Mouse (Mus musculus): ENCODE data around the gene Rbbp5.

DNA sequence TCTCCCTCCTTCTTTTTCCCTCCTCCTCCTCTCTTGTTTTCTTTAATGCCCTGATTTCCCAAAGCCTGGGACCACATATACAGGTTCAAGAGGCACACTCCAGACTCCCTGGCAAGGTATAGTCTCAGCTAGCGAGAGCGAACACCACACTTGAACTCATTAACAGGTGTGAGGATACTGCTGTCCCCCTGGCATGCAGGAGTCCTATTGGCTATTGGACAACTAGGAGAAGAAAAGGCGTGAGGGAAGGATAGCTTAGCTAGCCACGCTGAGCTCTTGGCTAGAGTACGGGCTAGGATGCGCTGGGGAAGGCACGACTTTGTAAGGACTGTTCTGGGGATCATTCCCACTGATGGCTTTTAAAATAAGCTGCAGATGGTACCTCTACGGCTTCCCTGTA lies 34.9 kb downstream of the Rbbp5 start:
- no peak for TF ChIP-seq CTCF (IDR thresholded peaks at IDR 0.05; ENCODE audit: extremely low read depth, insufficient read depth, insufficient read length, insufficient replicate concordance)
- no peak for TF ChIP-seq POLR2A (IDR thresholded peaks at IDR 0.05; ENCODE audit: low read depth, low read length)

All from spleen, adult 2 months (tissue).